Mouse (Mus musculus) stomach, postnatal 0 days (tissue): Measurements from ENCODE around the gene Gimap7. TPM values are rescaled to one million over a fixed set of nuclear protein-coding genes. Genes with fewer than 3 reads are reported as not detected.

Source experiments
- ATAC-seq: fragments of 200-750 bp; cut with Nextera tagmentation; 2 replicates; pipeline ENCODE4 v1.8.0; 2017; ENCODE audit not compliant: low FRiP score, low TSS enrichment
- DNase-seq: peaks from one replicate; pipeline ENCODE4 v3.0.0-alpha.2; 2016; ENCODE audit warnings: low spot score
- H3K27ac ChIP-seq: fragments of 300-500 bp; sonication (generic); replicated peaks from 2 replicates; pipeline ENCODE4 v1.5.1; 2014; ENCODE audit warnings: mild to moderate bottlenecking, control low read depth
- H3K27me3 ChIP-seq: fragments of 300-500 bp; sonication (generic); 2 replicates; pipeline ENCODE4 v1.6.1; 2014; ENCODE audit warnings: low read length; ENCODE audit not compliant: control insufficient read depth, insufficient read depth
- H3K36me3 ChIP-seq: fragments of 300-500 bp; sonication (generic); 2 replicates; pipeline ENCODE4 v1.6.1; 2014; ENCODE audit warnings: low read length, mixed read lengths; ENCODE audit not compliant: control insufficient read depth, insufficient read depth
- H3K4me1 ChIP-seq: fragments of 300-500 bp; sonication (generic); replicated peaks from 2 replicates; pipeline ENCODE4 v1.6.1; 2014; ENCODE audit warnings: antibody characterized with exemption; ENCODE audit not compliant: control insufficient read depth, insufficient read depth
- H3K4me2 ChIP-seq: fragments of 300-500 bp; sonication (generic); replicated peaks from 2 replicates; pipeline ENCODE4 v1.6.1; 2014; ENCODE audit warnings: low read depth, mild to moderate bottlenecking, control low read depth, moderate library complexity
- H3K4me3 ChIP-seq: fragments of 300-500 bp; sonication (generic); 2 replicates; pipeline ENCODE4 v1.5.1; 2014; ENCODE audit warnings: low read depth, low read length, control low read depth
- H3K9ac ChIP-seq: fragments of 300-500 bp; sonication (generic); 2 replicates; pipeline ENCODE4 v1.6.1; 2014; ENCODE audit warnings: mild to moderate bottlenecking, low read length, control low read depth, mixed read lengths
- H3K9me3 ChIP-seq: fragments of 300-500 bp; sonication (generic); 2 replicates; pipeline ENCODE4 v1.6.1; 2016; ENCODE audit warnings: low read length; ENCODE audit not compliant: control insufficient read depth
- CTCF ChIP-seq: IDR thresholded peaks from 2 replicates; pipeline ENCODE4 v1.5.1; 2016; ENCODE audit warnings: antibody characterized with exemption, low read depth, mild to moderate bottlenecking, moderate library complexity
- EP300 ChIP-seq: optimal IDR thresholded peaks from 2 replicates; pipeline ENCODE3; 2016; ENCODE audit warnings: antibody characterized with exemption
- WGBS: fragments of 180-500 bp; shearing (Covaris S2); extraction: QIAGEN DNeasy Blood & Tissue Kit; methylation state at CpG from one replicate; pipeline ENCODE4 v1.1.7; 2014; 5-methylcytosine and 5-hydroxymethylcytosine counted together
- polyA plus RNA-seq: library from polyadenylated mRNA; unstranded; fragments of >200 nt; fragmentation: Nextera tagmentation; extraction: Ambion mirVana; gene quantifications from 2 replicates; pipeline ENCODE4 v1.2.1, GENCODE M21; 2015

The Gimap7 gene
- polyA plus RNA-seq, 1 experiment from 2014 or later: not detected

DNA sequence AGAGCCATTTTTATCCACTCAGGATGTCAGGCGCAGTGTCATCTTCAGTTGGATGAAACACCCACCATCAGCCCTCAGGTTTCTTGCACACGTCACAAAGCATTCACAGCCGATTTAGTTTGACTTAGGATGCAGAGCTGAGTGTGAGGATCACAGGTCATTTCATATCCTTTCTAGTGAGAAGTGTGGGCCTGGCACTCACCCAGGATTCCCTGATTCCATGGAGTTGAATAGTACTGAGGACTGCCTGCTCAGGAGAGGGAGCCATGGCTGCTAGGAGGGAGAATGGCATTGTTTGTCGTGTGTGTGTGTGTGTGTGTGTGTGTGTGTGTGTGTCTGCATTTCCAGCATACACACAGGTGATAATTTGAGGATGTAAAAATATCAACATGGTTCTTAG, 1.9 kb downstream of the Gimap7 start:
- Histone ChIP-seq H3K27ac (no peak overlapping the region), H3K36me3 (no peaks in the 10 kb centered on the region), H3K4me1 (no peaks in the 10 kb centered on the region), H3K4me3 (no peak overlapping the region), H3K27me3 (no peaks in the 10 kb centered on the region), H3K9me3 (no peaks in the 10 kb centered on the region), H3K4me2 (no peak overlapping the region), H3K9ac (no peak overlapping the region)
- TF ChIP-seq CTCF (no peak), EP300 (no peak)
- ATAC-seq (no peak), DNase-seq (no peak)
- 75% methylated on average over 4 of the region's 4 CpGs for WGBS

DNA sequence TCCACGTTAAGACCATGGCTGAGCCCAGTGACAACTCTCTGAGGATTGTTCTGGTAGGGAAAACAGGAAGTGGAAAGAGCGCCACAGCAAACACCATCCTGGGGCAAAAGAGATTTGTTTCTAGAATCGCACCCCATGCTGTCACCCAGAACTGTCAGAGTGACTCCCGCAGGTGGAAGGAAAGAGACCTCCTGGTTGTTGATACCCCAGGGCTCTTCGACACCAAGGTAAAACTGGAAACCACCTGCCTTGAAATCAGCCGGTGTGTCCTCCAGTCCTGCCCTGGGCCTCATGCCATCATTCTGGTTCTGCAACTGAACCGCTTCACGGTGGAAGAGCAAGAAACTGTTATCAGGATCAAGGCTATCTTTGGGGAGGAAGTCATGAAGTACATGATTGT, 5.0 kb downstream of the Gimap7 start:
- H3K4me3 ChIP-seq: no peak overlapping the region
- H3K36me3 ChIP-seq: no peaks in the 10 kb centered on the region
- no peak overlapping the region for H3K4me2 ChIP-seq
- H3K27me3 ChIP-seq: no peaks in the 10 kb centered on the region
- H3K9me3 ChIP-seq: no peaks in the 10 kb centered on the region
- no peaks in the 10 kb centered on the region for H3K4me1 ChIP-seq
- no peak overlapping the region for H3K27ac ChIP-seq
- 70% methylated on average over 8 of the region's 8 CpGs for WGBS
- TF ChIP-seq EP300 (no peak), CTCF (no peak)
- H3K9ac ChIP-seq: no peak overlapping the region
- ATAC-seq: no peak
- no peak for DNase-seq

- DNase-seq: peak; percentile 40
- Histone ChIP-seq H3K36me3 (no peaks in the 10 kb centered on the region), H3K4me1 (no peaks in the 10 kb centered on the region), H3K27ac (no peak overlapping the region), H3K4me2 (no peak overlapping the region), H3K9ac (no peak overlapping the region), H3K9me3 (no peaks in the 10 kb centered on the region), H3K4me3 (no peak overlapping the region), H3K27me3 (no peaks in the 10 kb centered on the region)
- WGBS: 0% methylated on average over 1 of the region's 1 CpGs
- TF ChIP-seq EP300 (no peak), CTCF (no peak)
- peak; percentile 68; the same call in 1 of the 2 replicates for ATAC-seq
Measured at GRCm38 (mm10) chr6:48725476-48725875, 7.1 kb downstream of the Gimap7 start.

- no peak for DNase-seq
- Histone ChIP-seq H3K4me3 (no peak overlapping the region), H3K27me3 (no peaks in the 10 kb centered on the region), H3K36me3 (no peaks in the 10 kb centered on the region), H3K9ac (no peak overlapping the region), H3K4me1 (no peaks in the 10 kb centered on the region), H3K4me2 (no peak overlapping the region), H3K27ac (no peak overlapping the region), H3K9me3 (no peaks in the 10 kb centered on the region)
- TF ChIP-seq EP300 (no peak), CTCF (no peak)
- ATAC-seq: no peak
- WGBS: 89% methylated on average over 5 of the region's 5 CpGs
Measured at GRCm38 (mm10) chr6:48727761-48728160, 9.3 kb downstream of the Gimap7 start.

- no peaks in the 10 kb centered on the region for H3K9me3 ChIP-seq
- no peaks in the 10 kb centered on the region for H3K36me3 ChIP-seq
- ATAC-seq (no peak), DNase-seq (no peak)
- 40% methylated on average over 8 of the region's 8 CpGs for WGBS
- no peaks in the 10 kb centered on the region for H3K27me3 ChIP-seq
- no peak for TF ChIP-seq CTCF
- TF ChIP-seq EP300: no peak
- no peak overlapping the region for H3K4me2 ChIP-seq
- H3K4me3 ChIP-seq: no peak overlapping the region
- no peak overlapping the region for H3K27ac ChIP-seq
- no peak overlapping the region for H3K9ac ChIP-seq
- H3K4me1 ChIP-seq: no peaks in the 10 kb centered on the region
Measured at GRCm38 (mm10) chr6:48732864-48733304, 14.5 kb downstream of the Gimap7 start.

GRCm38 (mm10) chr6:48733660-48734059, 15.2 kb downstream of the Gimap7 start:
- no peaks in the 10 kb centered on the region for H3K9me3 ChIP-seq
- H3K4me1 ChIP-seq: no peaks in the 10 kb centered on the region
- H3K27me3 ChIP-seq: no peaks in the 10 kb centered on the region
- DNase-seq (no peak), ATAC-seq (no peak)
- no peaks in the 10 kb centered on the region for H3K36me3 ChIP-seq
- no peak overlapping the region for H3K9ac ChIP-seq
- 80% methylated on average over 1 of the region's 1 CpGs for WGBS
- H3K4me3 ChIP-seq: no peak overlapping the region
- H3K27ac ChIP-seq: no peak overlapping the region
- H3K4me2 ChIP-seq: no peak overlapping the region
- TF ChIP-seq EP300: no peak
- no peak for TF ChIP-seq CTCF
